Mouse (Mus musculus) urinary bladder, postnatal 36 days (tissue): ENCODE results near the gene Muc15.
A peak's percentile ranks its signal among the peaks of the same experiment; 100 is the strongest.

Experiments
- DNase-seq, 2 experiments: peaks; one replicate each; pipeline ENCODE4 v3.0.0; 2022; ENCODE audit warnings: low spot score in 2 of 2, mixed read lengths in 1 of 2

Muc15 gene

GRCm38 (mm10) chr2:110721290-110721753 lies at the start of gene Muc15:
Muc15 (plus strand) TSS chr2:110721340.
- DNase-seq, result peak; percentile 16 to 18

GRCm38 (mm10) chr2:110709436-110709835 lies 11.7 kb upstream of the Muc15 start:
- no peak for DNase-seq

- peak; percentile 31 to 58 for DNase-seq
These were observed 11.0 kb upstream of the Muc15 start for GRCm38 (mm10) chr2:110710055-110710720.

GRCm38 (mm10) chr2:110719051-110719450 lies 2.1 kb upstream of the Muc15 start:
- no peak for DNase-seq

- no peak for DNase-seq
These were observed 1.1 kb downstream of the Muc15 start for GRCm38 (mm10) chr2:110722208-110722607.

- no peak for DNase-seq
These were observed 5.0 kb downstream of the Muc15 start for GRCm38 (mm10) chr2:110726106-110726505.

GRCm38 (mm10) chr2:110737236-110737635 lies 16.1 kb downstream of the Muc15 start:
- no peak for DNase-seq

GRCm38 (mm10) chr2:110737981-110738380 lies 16.8 kb downstream of the Muc15 start:
- DNase-seq, result no peak

- DNase-seq, result no peak
These were observed 18.6 kb downstream of the Muc15 start for GRCm38 (mm10) chr2:110739781-110740180.

- no peak for DNase-seq
These were observed 19.4 kb downstream of the Muc15 start for GRCm38 (mm10) chr2:110740493-110740892.

- DNase-seq, result no peak
These were observed 36.4 kb downstream of the Muc15 start for GRCm38 (mm10) chr2:110757556-110757955.

GRCm38 (mm10) chr2:110759434-110759833 lies 38.3 kb downstream of the Muc15 start:
- DNase-seq, result no peak

GRCm38 (mm10) chr2:110787396-110787795 lies 66.3 kb downstream of the Muc15 start:
- no peak for DNase-seq
